Mouse (Mus musculus) ovary, postnatal 10 days (tissue): ENCODE results near the gene 3110021N24Rik.
A peak's percentile ranks its signal among the peaks of the same experiment; 100 is the strongest.

Experiments used
- DNase-seq: peaks from one replicate; pipeline ENCODE4 v3.0.0; 2022; ENCODE audit warnings: low spot score

Gene 3110021N24Rik

GRCm38 (mm10) chr4:108796701-108797100, 77.3 kb downstream of the 3110021N24Rik start:
- DNase-seq = no peak

- peak; percentile 27 for DNase-seq
Observed at GRCm38 (mm10) chr4:108798083-108798830, 78.8 kb downstream of the 3110021N24Rik start.

GRCm38 (mm10) chr4:108803535-108803934, 84.1 kb downstream of the 3110021N24Rik start:
- DNase-seq = no peak

GRCm38 (mm10) chr4:108811142-108811541, 91.7 kb downstream of the 3110021N24Rik start:
- no peak for DNase-seq

GRCm38 (mm10) chr4:108811550-108811949, 92.1 kb downstream of the 3110021N24Rik start:
- no peak for DNase-seq

GRCm38 (mm10) chr4:108825677-108826076, 106.2 kb downstream of the 3110021N24Rik start:
- DNase-seq = no peak

- no peak for DNase-seq
Observed at GRCm38 (mm10) chr4:108826096-108826495, 106.6 kb downstream of the 3110021N24Rik start.

- no peak for DNase-seq
Observed at GRCm38 (mm10) chr4:108826643-108827042, 107.2 kb downstream of the 3110021N24Rik start.

GRCm38 (mm10) chr4:108830698-108831097, 111.2 kb downstream of the 3110021N24Rik start:
- no peak for DNase-seq
